Mouse (Mus musculus) embryonic facial prominence, embryonic 13.5 days (tissue): ENCODE measurements around the gene Gm16253. TPM values are rescaled to one million over a fixed set of nuclear protein-coding genes. Genes with fewer than 3 reads are reported as not detected.

Experiments used
- ATAC-seq: fragments of 200-750 bp; cut with Nextera tagmentation; 2 replicates; pipeline ENCODE4 v1.8.0; 2017; ENCODE audit warnings: low read depth; ENCODE audit not compliant: insufficient number of reproducible peaks, insufficient read depth, low FRiP score, low TSS enrichment
- H3K27ac ChIP-seq: fragments of 300-500 bp; sonication (generic); 2 replicates; pipeline ENCODE4 v1.5.1; 2015; ENCODE audit warnings: moderate library complexity, mild to moderate bottlenecking, inconsistent platforms
- H3K27me3 ChIP-seq: fragments of 300-500 bp; sonication (generic); 2 replicates; pipeline ENCODE4 v1.6.1; 2015; ENCODE audit warnings: mild to moderate bottlenecking, inconsistent platforms
- H3K36me3 ChIP-seq: fragments of 300-500 bp; sonication (generic); 2 replicates; pipeline ENCODE4 v1.6.1; 2015; ENCODE audit warnings: mild to moderate bottlenecking, inconsistent platforms
- H3K4me1 ChIP-seq: fragments of 300-500 bp; sonication (generic); 2 replicates; pipeline ENCODE4 v1.6.1; 2015; ENCODE audit warnings: inconsistent platforms
- H3K4me2 ChIP-seq: fragments of 300-500 bp; sonication (generic); 2 replicates; pipeline ENCODE4 v1.6.1; 2015; ENCODE audit warnings: moderate library complexity, mild to moderate bottlenecking, inconsistent platforms
- H3K4me3 ChIP-seq: fragments of 300-500 bp; sonication (generic); 2 replicates; pipeline ENCODE4 v1.5.1; 2015; ENCODE audit warnings: mild to moderate bottlenecking, inconsistent platforms
- H3K9ac ChIP-seq: fragments of 300-500 bp; sonication (generic); 2 replicates; pipeline ENCODE4 v1.6.1; 2015; ENCODE audit warnings: mild to moderate bottlenecking, inconsistent platforms
- H3K9me3 ChIP-seq: fragments of 300-500 bp; sonication (generic); 2 replicates; pipeline ENCODE4 v1.6.1; 2016; ENCODE audit warnings: inconsistent platforms
- WGBS: fragments of 180-500 bp; shearing (Covaris S2); methylation state at CpG from one replicate; pipeline ENCODE4 v1.1.7; 2015; ENCODE audit warnings: mixed read lengths; 5-methylcytosine and 5-hydroxymethylcytosine counted together
- polyA plus RNA-seq: library from polyadenylated mRNA; unstranded; fragments of >200 nt; fragmentation: Nextera tagmentation; extraction: Ambion mirVana; gene quantifications from 2 replicates; pipeline ENCODE4 v1.2.1, GENCODE M21; 2015

Gm16253 gene
- polyA plus RNA-seq = 1.3 and 1.5 TPM in 2 replicates

DNA sequence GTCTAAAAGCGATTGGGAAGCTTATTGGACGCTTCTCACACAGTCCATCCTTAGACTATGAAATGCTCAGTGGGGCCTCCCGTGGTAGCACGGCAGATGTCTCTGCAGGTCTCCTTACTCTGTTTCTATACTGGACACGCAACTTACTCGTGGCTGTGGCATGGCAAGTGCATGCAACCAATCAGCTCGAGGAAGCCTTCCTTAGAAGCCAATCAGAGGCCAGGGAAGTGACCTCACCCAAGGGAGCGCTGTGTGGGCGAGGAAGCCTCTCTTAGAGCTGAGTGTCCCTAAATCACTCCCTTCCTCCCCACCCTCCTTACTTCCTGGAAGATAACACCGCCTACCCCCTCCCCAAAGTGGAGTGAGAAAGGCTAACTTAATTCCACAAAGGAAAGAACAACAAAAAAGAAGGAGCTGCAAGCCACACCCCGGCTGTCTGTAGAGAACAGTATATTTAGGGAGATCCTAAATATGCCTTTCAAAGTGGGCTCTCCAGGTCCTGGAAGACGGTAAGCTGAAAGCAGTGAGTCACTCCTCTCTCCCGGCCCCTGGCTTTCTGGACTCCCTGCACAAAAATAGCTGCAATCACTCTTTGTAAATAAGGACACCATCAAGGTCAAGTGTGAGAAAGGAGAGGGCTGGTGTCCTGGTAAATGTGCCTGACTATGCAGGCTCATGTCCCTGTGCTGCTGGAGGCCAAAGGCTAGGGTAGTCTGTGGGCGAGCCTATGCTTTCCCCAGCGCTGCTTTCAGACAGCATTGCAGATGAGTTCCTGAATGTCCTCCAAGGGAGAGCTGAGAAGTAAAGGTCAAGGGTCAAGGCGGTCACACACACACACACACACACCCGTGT is at the start of gene Gm16253:
Gm16253 (plus strand) TSS at position 295 of the 852 bp plus-strand sequence.
- 33% methylated on average over 17 of the region's 17 CpGs for WGBS
- Histone ChIP-seq H3K36me3 (peaks cover 5% of the 10 kb centered on the region; the same call in 1 of the 2 replicates), H3K4me1 (peaks cover 33% of the 10 kb centered on the region), H3K27me3 (no peaks in the 10 kb centered on the region; the same call in 1 of the 2 replicates), H3K4me2 (peak within 1 kb of the TSS; percentile 52), H3K4me3 (peak within 1 kb of the TSS; percentile 20), H3K9me3 (no peaks in the 10 kb centered on the region), H3K27ac (peak within 1 kb of the TSS; percentile 79), H3K9ac (peak within 1 kb of the TSS; percentile 22; the same call in 1 of the 2 replicates)
- peak; percentile 81 for ATAC-seq

DNA sequence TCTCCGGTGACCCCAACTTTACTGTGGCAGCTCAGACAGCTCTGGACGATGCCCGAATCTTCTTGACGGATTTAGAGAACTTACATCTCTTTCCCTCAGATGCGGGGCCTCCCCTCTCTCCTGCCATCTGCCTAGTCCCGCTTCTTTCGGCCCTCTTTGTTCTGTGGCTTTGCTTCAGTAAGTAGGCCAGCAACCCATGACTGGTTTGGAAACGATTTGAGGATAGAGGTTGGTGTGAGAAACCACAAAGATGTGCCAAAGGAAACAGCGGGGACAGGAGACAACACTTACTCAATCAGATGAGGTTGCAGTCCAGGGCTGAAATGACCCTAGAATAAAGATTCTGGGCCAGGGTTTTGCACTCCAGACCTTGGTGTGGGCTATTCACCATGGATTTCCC is 48.3 kb upstream of the Gm16253 start:
- H3K36me3 ChIP-seq = no peaks in the 10 kb centered on the region
- peaks cover 46% of the 10 kb centered on the region for H3K27me3 ChIP-seq
- ATAC-seq = no peak
- no peak overlapping the region for H3K4me2 ChIP-seq
- H3K4me1 ChIP-seq = peaks cover 10% of the 10 kb centered on the region
- no peak overlapping the region for H3K4me3 ChIP-seq
- H3K9me3 ChIP-seq = no peaks in the 10 kb centered on the region
- WGBS = 58% methylated on average over 9 of the region's 9 CpGs
- H3K9ac ChIP-seq = no peak overlapping the region
- H3K27ac ChIP-seq = no peak overlapping the region

DNA sequence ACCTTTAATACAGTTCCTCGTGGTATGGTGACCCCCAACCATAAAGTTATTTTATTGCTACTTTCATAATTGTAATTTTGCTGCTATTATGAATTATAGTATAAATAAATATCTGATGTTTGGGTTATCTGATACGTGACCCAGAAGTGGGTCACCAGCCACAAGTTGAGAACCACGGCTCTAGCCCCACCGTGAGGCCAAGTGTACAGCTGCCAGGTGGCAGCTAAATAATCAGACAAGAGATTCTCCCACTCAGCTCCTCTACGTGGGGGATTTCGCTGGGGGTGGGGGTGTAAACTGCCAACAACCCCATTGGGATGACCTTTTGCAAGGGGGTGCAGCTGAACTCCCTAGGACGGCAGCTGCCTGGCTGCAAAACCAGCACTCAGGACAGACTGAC is 44.7 kb upstream of the Gm16253 start:
- Histone ChIP-seq H3K27me3 (peaks cover 22% of the 10 kb centered on the region), H3K4me1 (peaks cover 5% of the 10 kb centered on the region), H3K4me3 (no peak overlapping the region), H3K9ac (no peak overlapping the region), H3K9me3 (no peaks in the 10 kb centered on the region), H3K36me3 (no peaks in the 10 kb centered on the region), H3K27ac (no peak overlapping the region), H3K4me2 (no peak overlapping the region)
- no peak for ATAC-seq
- WGBS = 60% methylated on average over 7 of the region's 7 CpGs

DNA sequence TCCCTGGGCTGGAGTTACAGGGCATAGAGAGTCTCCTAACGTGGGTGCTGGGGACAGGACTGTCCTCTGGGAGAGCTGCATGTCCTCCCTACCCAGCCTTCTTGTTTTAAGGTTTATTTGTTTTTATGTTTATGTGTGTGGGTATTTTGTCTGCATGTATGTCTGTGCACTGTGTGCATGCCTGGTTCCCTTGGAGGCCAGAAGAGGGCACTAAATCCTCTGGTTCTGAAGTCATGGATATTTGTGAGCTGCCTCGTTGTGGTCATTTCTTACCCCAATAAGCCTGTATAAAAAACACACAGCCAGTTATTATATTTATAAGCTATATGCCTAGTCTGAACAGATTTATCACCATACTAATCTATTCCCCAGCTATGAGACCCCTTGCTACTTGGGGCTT is 42.5 kb upstream of the Gm16253 start:
- no peaks in the 10 kb centered on the region for H3K9me3 ChIP-seq
- 48% methylated on average over 2 of the region's 2 CpGs for WGBS
- ATAC-seq = no peak

DNA sequence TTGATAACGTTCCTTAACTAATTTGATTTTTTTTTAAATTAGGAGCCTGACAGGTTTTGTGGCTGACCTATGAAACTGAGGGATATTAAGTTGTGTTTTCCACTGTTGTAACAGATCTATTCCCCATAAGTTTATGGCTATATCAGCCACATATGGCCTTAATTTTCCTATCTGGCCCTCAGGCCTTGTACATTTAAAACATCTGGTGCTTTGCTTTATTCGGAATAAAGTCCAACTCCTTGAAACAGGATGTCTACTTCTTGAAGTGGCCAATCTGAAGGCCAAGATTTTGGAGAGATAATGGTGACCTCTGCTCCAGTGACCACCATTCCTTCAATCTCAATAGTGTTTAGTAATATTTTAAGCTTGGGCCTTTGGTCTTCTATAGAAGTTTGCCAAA is 37.5 kb upstream of the Gm16253 start:
- Histone ChIP-seq H3K27me3 (no peaks in the 10 kb centered on the region; the same call in 1 of the 2 replicates), H3K9me3 (no peaks in the 10 kb centered on the region), H3K27ac (no peak overlapping the region), H3K9ac (no peak overlapping the region), H3K36me3 (no peaks in the 10 kb centered on the region), H3K4me3 (no peak overlapping the region), H3K4me2 (no peak overlapping the region), H3K4me1 (0 out of 2 replicates have a peak, but pooled peaks cover 4% of the 10 kb centered on the region)
- 28% methylated on average over 2 of the region's 2 CpGs for WGBS
- ATAC-seq = no peak

More for the DNA sequence above, 42.5 kb upstream of the Gm16253 start:
- Histone ChIP-seq H3K4me3 (no peak overlapping the region), H3K4me2 (no peak overlapping the region), H3K27ac (no peak overlapping the region), H3K36me3 (no peaks in the 10 kb centered on the region), H3K27me3 (no peaks in the 10 kb centered on the region; the same call in 1 of the 2 replicates), H3K4me1 (no peaks in the 10 kb centered on the region), H3K9ac (no peak overlapping the region)

DNA sequence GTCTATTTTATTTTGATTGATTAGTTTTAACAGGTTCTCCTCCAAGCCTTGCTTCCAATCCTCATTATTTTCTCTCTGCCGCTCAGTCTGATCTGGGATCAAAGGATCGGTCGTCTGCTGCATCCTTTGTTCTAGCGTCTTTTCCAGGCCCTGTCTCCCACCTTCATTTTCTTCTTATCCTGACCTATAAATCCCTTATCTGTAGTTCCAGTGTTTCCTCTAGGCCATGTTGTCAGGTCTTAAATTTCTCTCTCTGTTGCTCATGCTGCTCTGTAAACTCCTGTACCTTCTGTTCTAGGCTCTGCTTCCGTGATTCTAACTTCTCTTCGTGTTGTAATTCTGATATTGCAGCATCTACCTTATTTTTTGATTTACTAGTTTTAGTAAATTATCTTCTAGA is 36.0 kb upstream of the Gm16253 start:
- Histone ChIP-seq H3K27me3 (no peaks in the 10 kb centered on the region; the same call in 1 of the 2 replicates), H3K4me3 (no peak overlapping the region), H3K27ac (no peak overlapping the region), H3K4me1 (0 out of 2 replicates have a peak, but pooled peaks cover 4% of the 10 kb centered on the region), H3K4me2 (no peak overlapping the region), H3K9me3 (no peaks in the 10 kb centered on the region), H3K36me3 (no peaks in the 10 kb centered on the region), H3K9ac (no peak overlapping the region; the same call in 1 of the 2 replicates)
- no peak for ATAC-seq
- WGBS = 32% methylated on average over 6 of the region's 6 CpGs

DNA sequence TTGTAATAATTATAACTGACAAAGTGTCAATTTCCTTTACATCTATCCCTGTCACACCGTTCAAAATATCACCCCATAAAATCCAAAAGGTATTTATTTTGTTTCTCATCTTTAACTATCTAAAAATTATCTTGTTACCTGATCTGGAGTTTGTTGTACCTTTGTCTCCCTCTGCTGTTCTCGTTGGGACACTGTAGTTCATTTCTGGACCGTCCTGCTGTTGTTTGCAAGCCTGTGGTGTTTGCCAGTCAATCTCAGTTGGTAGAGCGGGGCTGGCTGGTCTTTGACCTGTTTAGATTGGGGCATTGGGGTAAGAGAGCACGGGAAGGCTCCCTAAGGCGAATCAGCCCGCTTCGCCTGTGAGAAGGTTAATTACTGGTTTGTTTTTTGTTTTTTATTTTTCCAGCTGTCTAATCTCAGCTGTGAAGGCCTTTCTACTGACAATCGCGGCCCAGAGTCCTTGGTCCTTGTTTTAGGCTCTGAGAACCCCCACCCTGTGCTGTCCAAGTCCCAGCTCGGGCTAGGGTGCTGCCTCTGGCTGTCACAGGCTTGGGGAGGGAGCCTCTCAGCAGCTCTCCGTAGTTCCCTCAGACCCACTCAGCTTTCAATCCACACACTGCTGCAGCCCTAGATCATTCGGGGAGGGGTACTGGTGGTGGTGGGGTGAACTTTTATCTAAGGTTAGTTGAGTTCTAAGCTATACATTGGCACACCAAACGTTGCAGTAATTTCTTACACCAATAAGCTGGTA is 35.3 kb upstream of the Gm16253 start:
- no peak overlapping the region for H3K4me2 ChIP-seq
- WGBS = 19% methylated on average over 14 of the region's 14 CpGs
- H3K36me3 ChIP-seq = no peaks in the 10 kb centered on the region
- H3K9me3 ChIP-seq = no peaks in the 10 kb centered on the region
- H3K9ac ChIP-seq = peak overlapping the region; percentile 51; the same call in 1 of the 2 replicates
- no peak for ATAC-seq
- H3K4me3 ChIP-seq = no peak overlapping the region
- 0 out of 2 replicates have a peak, but pooled peaks cover 4% of the 10 kb centered on the region for H3K4me1 ChIP-seq
- no peak overlapping the region for H3K27ac ChIP-seq
- H3K27me3 ChIP-seq = peaks cover 6% of the 10 kb centered on the region

DNA sequence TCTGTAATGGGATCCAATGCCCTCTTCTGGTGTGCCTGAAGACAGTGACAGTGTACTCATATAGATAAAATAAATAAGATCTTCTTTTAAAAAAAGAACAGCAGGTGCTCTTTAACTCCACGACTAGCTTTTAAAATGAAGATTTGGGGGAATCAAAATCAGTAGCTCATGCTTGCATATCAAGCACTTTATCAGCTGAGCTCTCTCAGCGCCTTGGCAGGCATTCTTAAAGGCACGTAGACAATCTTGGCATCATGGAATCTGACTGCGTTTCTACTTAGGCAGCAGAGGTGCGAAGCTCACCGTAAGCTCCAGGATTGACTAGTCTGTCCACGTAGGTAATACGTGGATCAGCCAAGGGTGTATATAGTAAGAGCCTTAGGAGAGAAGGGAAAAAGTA is 34.2 kb upstream of the Gm16253 start:
- H3K36me3 ChIP-seq = no peaks in the 10 kb centered on the region
- no peak overlapping the region for H3K4me3 ChIP-seq
- H3K4me2 ChIP-seq = no peak overlapping the region
- ATAC-seq = no peak
- H3K4me1 ChIP-seq = 0 out of 2 replicates have a peak, but pooled peaks cover 4% of the 10 kb centered on the region
- no peak overlapping the region for H3K27ac ChIP-seq
- 78% methylated on average over 8 of the region's 8 CpGs for WGBS
- no peaks in the 10 kb centered on the region for H3K9me3 ChIP-seq
- H3K9ac ChIP-seq = no peak overlapping the region
- peaks cover 6% of the 10 kb centered on the region for H3K27me3 ChIP-seq

DNA sequence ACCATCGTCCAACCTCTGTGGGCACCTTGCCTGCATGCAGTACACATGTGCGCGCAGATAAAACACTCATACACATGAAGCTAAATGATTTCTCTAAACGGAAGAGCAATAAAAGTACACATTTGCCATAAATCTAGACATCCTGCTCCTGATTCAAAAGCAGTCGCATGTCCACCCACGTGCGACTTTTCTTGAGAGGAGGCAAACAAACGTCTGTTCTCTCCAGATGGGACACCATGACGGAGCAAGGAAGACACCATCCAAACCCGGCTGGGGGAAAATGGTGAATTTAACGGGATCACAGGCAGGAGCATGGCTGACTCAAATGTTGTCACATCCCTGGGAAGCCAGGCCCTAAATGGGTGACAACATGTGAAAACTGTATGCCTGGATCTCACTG is 33.4 kb upstream of the Gm16253 start:
- H3K27me3 ChIP-seq = peaks cover 6% of the 10 kb centered on the region
- no peak overlapping the region for H3K4me2 ChIP-seq
- H3K4me1 ChIP-seq = 0 out of 2 replicates have a peak, but pooled peaks cover 4% of the 10 kb centered on the region
- no peak overlapping the region for H3K4me3 ChIP-seq
- H3K36me3 ChIP-seq = no peaks in the 10 kb centered on the region
- no peak overlapping the region for H3K9ac ChIP-seq
- H3K9me3 ChIP-seq = no peaks in the 10 kb centered on the region
- no peak overlapping the region for H3K27ac ChIP-seq
- WGBS = 82% methylated on average over 11 of the region's 11 CpGs
- no peak for ATAC-seq

DNA sequence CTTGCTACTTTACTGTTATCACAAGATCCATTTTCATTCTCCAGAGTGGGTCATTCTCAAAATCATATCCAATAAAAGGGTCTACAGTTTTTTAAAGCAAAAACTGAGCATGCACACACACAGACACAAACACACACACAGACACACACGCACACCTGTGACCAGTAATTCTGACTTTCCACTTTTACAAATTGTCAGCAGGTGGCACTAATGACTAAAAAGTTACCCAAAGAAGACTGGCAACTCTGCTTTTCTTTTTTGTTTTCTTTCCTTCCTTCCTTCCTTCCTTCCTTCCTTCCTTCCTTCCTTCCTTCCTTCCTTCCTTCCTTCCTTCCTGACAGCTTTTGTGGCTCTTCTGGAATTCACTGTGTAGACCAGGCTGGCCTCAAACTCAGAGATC is 31.2 kb upstream of the Gm16253 start:
- Histone ChIP-seq H3K4me3 (no peak overlapping the region), H3K4me1 (0 out of 2 replicates have a peak, but pooled peaks cover 4% of the 10 kb centered on the region), H3K9ac (no peak overlapping the region), H3K27me3 (peaks cover 6% of the 10 kb centered on the region), H3K36me3 (no peaks in the 10 kb centered on the region), H3K27ac (no peak overlapping the region), H3K4me2 (no peak overlapping the region), H3K9me3 (no peaks in the 10 kb centered on the region)
- 35% methylated on average over 1 of the region's 1 CpGs for WGBS
- ATAC-seq = no peak

DNA sequence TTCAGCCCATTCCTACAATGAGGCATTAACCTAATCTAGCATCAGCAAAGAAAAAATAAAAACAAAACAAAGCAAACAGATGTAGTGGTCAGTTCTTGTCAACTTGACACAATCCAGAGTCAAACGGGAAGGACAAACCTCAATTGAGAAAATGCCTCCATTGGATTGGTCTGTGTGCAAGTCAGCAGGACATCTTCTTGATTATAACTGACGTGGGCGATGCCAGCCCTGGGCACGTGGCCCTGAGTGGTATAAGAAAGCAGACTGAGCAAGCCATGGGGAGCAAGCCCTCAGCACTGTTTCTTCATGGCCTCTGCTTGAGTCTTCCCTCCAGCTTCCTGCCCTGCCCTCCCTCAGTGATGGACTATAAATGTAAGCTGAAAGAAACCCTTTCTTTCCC is 29.9 kb upstream of the Gm16253 start:
- Histone ChIP-seq H3K36me3 (no peaks in the 10 kb centered on the region), H3K9ac (no peak overlapping the region), H3K4me2 (peak overlapping the region; percentile 51; the same call in 1 of the 2 replicates), H3K27me3 (peaks cover 6% of the 10 kb centered on the region), H3K9me3 (no peaks in the 10 kb centered on the region), H3K4me3 (no peak overlapping the region), H3K27ac (no peak overlapping the region), H3K4me1 (peaks cover 6% of the 10 kb centered on the region; the same call in 1 of the 2 replicates)
- WGBS = 43% methylated on average over 4 of the region's 4 CpGs
- no peak for ATAC-seq
